Mouse (Mus musculus) cortical plate, adult 2 months (tissue): ENCODE measurements around the gene Dab1. TPM values are rescaled to one million over a fixed set of nuclear protein-coding genes. Genes with fewer than 3 reads are reported as not detected.

Experiments
- H3K27ac ChIP-seq: fragments of 200-500 bp; 2 replicates; pipeline ENCODE4 v1.5.1; 2012; ENCODE audit warnings: low read length, control low read depth, inconsistent platforms; ENCODE audit not compliant: insufficient read depth
- H3K4me1 ChIP-seq: fragments of 200-500 bp; 2 replicates; pipeline ENCODE4 v1.6.1; 2011; ENCODE audit warnings: low read length; ENCODE audit not compliant: control insufficient read depth, insufficient read depth
- H3K4me3 ChIP-seq: fragments of 200-500 bp; 2 replicates; pipeline ENCODE4 v1.5.1; 2011; ENCODE audit warnings: mild to moderate bottlenecking, low read length, control low read depth; ENCODE audit not compliant: insufficient read depth
- CTCF ChIP-seq: fragments of 200-500 bp; IDR thresholded peaks from 2 replicates; pipeline ENCODE4 v1.5.1; 2011; ENCODE audit warnings: mild to moderate bottlenecking, control low read depth, low read length; ENCODE audit not compliant: insufficient read depth; ENCODE audit errors: extremely low read depth
- POLR2A ChIP-seq: fragments of 200-500 bp; IDR thresholded peaks from 2 replicates; pipeline ENCODE4 v1.6.1; 2011; ENCODE audit warnings: mild to moderate bottlenecking, low read length, control low read depth; ENCODE audit not compliant: insufficient read depth; ENCODE audit errors: extremely low read depth
- polyA plus RNA-seq: library from polyadenylated mRNA; depleted of rRNA; stranded (reverse); fragments of >200 nt; gene quantifications from 2 replicates; pipeline ENCODE4 v1.2.3, GENCODE M21; 2012

Gene Dab1
- polyA plus RNA-seq, 1 experiment: 42.9 TPM

- Histone ChIP-seq H3K4me3 (no peak overlapping the region), H3K4me1 (peaks cover 10% of the 10 kb centered on the region; the same call in 1 of the 2 replicates), H3K27ac (no peak overlapping the region)
- TF ChIP-seq CTCF: no peak
- no peak for TF ChIP-seq POLR2A
Measured at GRCm38 (mm10) chr4:104436411-104436810, 817.3 kb downstream of the Dab1 start.

- no peak for TF ChIP-seq POLR2A
- TF ChIP-seq CTCF: no peak
- H3K4me3 ChIP-seq: no peak overlapping the region
- no peak overlapping the region for H3K27ac ChIP-seq
- peaks cover 9% of the 10 kb centered on the region; the same call in 1 of the 2 replicates for H3K4me1 ChIP-seq
Measured at GRCm38 (mm10) chr4:104438730-104439129, 819.6 kb downstream of the Dab1 start.

- Histone ChIP-seq H3K4me3 (no peak overlapping the region), H3K4me1 (peaks cover 9% of the 10 kb centered on the region; the same call in 1 of the 2 replicates), H3K27ac (no peak overlapping the region)
- TF ChIP-seq POLR2A (no peak), CTCF (no peak)
Measured at GRCm38 (mm10) chr4:104439641-104440040, 820.5 kb downstream of the Dab1 start.

- no peak for TF ChIP-seq CTCF
- no peak for TF ChIP-seq POLR2A
- no peak overlapping the region for H3K27ac ChIP-seq
- H3K4me3 ChIP-seq: no peak overlapping the region
- peaks cover 3% of the 10 kb centered on the region; the same call in 1 of the 2 replicates for H3K4me1 ChIP-seq
Measured at GRCm38 (mm10) chr4:104442925-104443747, 824.0 kb downstream of the Dab1 start.

- no peak overlapping the region for H3K27ac ChIP-seq
- TF ChIP-seq CTCF (no peak), POLR2A (no peak)
- H3K4me1 ChIP-seq: peaks cover 3% of the 10 kb centered on the region; the same call in 1 of the 2 replicates
- no peak overlapping the region for H3K4me3 ChIP-seq
Measured at GRCm38 (mm10) chr4:104443775-104444174, 824.6 kb downstream of the Dab1 start.

- Histone ChIP-seq H3K27ac (no peak overlapping the region), H3K4me3 (no peak overlapping the region), H3K4me1 (no peaks in the 10 kb centered on the region)
- TF ChIP-seq POLR2A (no peak), CTCF (no peak)
Measured at GRCm38 (mm10) chr4:104444985-104445384, 825.8 kb downstream of the Dab1 start.

GRCm38 (mm10) chr4:104448199-104448598 is 829.0 kb downstream of the Dab1 start:
- Histone ChIP-seq H3K27ac (no peak overlapping the region), H3K4me1 (peaks cover 9% of the 10 kb centered on the region), H3K4me3 (no peak overlapping the region)
- TF ChIP-seq CTCF (no peak), POLR2A (no peak)

GRCm38 (mm10) chr4:104450645-104451044 is 831.5 kb downstream of the Dab1 start:
- Histone ChIP-seq H3K4me1 (peaks cover 10% of the 10 kb centered on the region), H3K27ac (no peak overlapping the region), H3K4me3 (no peak overlapping the region)
- TF ChIP-seq POLR2A: no peak
- no peak for TF ChIP-seq CTCF

- Histone ChIP-seq H3K4me1 (peaks cover 15% of the 10 kb centered on the region), H3K4me3 (no peak overlapping the region), H3K27ac (no peak overlapping the region)
- TF ChIP-seq CTCF (no peak), POLR2A (no peak)
Measured at GRCm38 (mm10) chr4:104452587-104452986, 833.4 kb downstream of the Dab1 start.

- TF ChIP-seq CTCF: no peak
- no peak for TF ChIP-seq POLR2A
- no peak overlapping the region for H3K27ac ChIP-seq
- no peak overlapping the region for H3K4me3 ChIP-seq
- H3K4me1 ChIP-seq: peaks cover 22% of the 10 kb centered on the region
Measured at GRCm38 (mm10) chr4:104455151-104455550, 836.0 kb downstream of the Dab1 start.

- no peak overlapping the region for H3K4me3 ChIP-seq
- TF ChIP-seq POLR2A (no peak), CTCF (no peak)
- H3K4me1 ChIP-seq: peaks cover 21% of the 10 kb centered on the region
- no peak overlapping the region for H3K27ac ChIP-seq
Measured at GRCm38 (mm10) chr4:104455760-104456159, 836.6 kb downstream of the Dab1 start.
